Mouse (Mus musculus): Measurements from ENCODE around the gene E2f8.

Gene E2f8

GRCm38 (mm10) chr7:48881486-48881885 is at the start of gene E2f8:
E2f8 (minus strand) TSS chr7:48881596.
- WGBS, result under 1% methylated on average over 41 of the region's 41 CpGs

GRCm38 (mm10) chr7:48930399-48930798 is 49.0 kb upstream of the E2f8 start:
- 72% methylated on average over 5 of the region's 5 CpGs for WGBS

GRCm38 (mm10) chr7:48928364-48928763 is 47.0 kb upstream of the E2f8 start:
- 23% methylated on average over 3 of the region's 3 CpGs for WGBS

- 85% methylated on average over 3 of the region's 3 CpGs for WGBS
Observed at GRCm38 (mm10) chr7:48925214-48925613, 43.8 kb upstream of the E2f8 start.

- WGBS, result 92% methylated on average over 10 of the region's 10 CpGs
Observed at GRCm38 (mm10) chr7:48923620-48924019, 42.2 kb upstream of the E2f8 start.

GRCm38 (mm10) chr7:48918389-48918788 is 37.0 kb upstream of the E2f8 start:
- WGBS, result 42% methylated on average over 11 of the region's 11 CpGs

- 30% methylated on average over 5 of the region's 5 CpGs for WGBS
Observed at GRCm38 (mm10) chr7:48917988-48918387, 36.6 kb upstream of the E2f8 start.

- WGBS, result 44% methylated on average over 5 of the region's 5 CpGs
Observed at GRCm38 (mm10) chr7:48917463-48917862, 36.1 kb upstream of the E2f8 start.

GRCm38 (mm10) chr7:48914630-48915506 is 33.5 kb upstream of the E2f8 start:
- 71% methylated on average over 12 of the region's 12 CpGs for WGBS

GRCm38 (mm10) chr7:48910282-48910681 is 28.9 kb upstream of the E2f8 start:
- WGBS, result 68% methylated on average over 6 of the region's 6 CpGs

GRCm38 (mm10) chr7:48909342-48909671 is 27.9 kb upstream of the E2f8 start:
- 40% methylated on average over 4 of the region's 4 CpGs for WGBS

GRCm38 (mm10) chr7:48908521-48909341 is 27.3 kb upstream of the E2f8 start, which contains the start of gene Nav2:
Nav2 (plus strand) TSS chr7:48908716.
- 74% methylated on average over 8 of the region's 8 CpGs for WGBS

- 83% methylated on average over 2 of the region's 2 CpGs for WGBS
Observed at GRCm38 (mm10) chr7:48902454-48902853, 21.1 kb upstream of the E2f8 start.

- WGBS, result 75% methylated on average over 8 of the region's 8 CpGs
Observed at GRCm38 (mm10) chr7:48900408-48901167, 19.2 kb upstream of the E2f8 start.

- WGBS, result 83% methylated on average over 9 of the region's 9 CpGs
Observed at GRCm38 (mm10) chr7:48898416-48898815, 17.0 kb upstream of the E2f8 start.

GRCm38 (mm10) chr7:48897539-48898163 is 16.3 kb upstream of the E2f8 start:
- 39% methylated on average over 24 of the region's 24 CpGs for WGBS

- WGBS, result 86% methylated on average over 4 of the region's 4 CpGs
Observed at GRCm38 (mm10) chr7:48896051-48896450, 14.7 kb upstream of the E2f8 start.

- WGBS, result 74% methylated on average over 4 of the region's 4 CpGs
Observed at GRCm38 (mm10) chr7:48895475-48895874, 14.1 kb upstream of the E2f8 start.

GRCm38 (mm10) chr7:48894763-48895162 is 13.4 kb upstream of the E2f8 start:
- 60% methylated on average over 6 of the region's 6 CpGs for WGBS

GRCm38 (mm10) chr7:48894152-48894551 is 12.8 kb upstream of the E2f8 start:
- WGBS, result 1% methylated on average over 6 of the region's 6 CpGs

GRCm38 (mm10) chr7:48893093-48893492 is 11.7 kb upstream of the E2f8 start:
- WGBS, result 85% methylated on average over 7 of the region's 7 CpGs
